Mouse (Mus musculus) liver, adult 2 months (tissue): ENCODE measurements at regions not wholly inside any gene's neighbourhood (a gene's known extent, or its start where the extent isn't known, plus 50 kb on each side); places are given as distances from the start of the nearest gene placed in this dataset.

Source experiments
- DNase-seq: peaks from one replicate; pipeline ENCODE4 v3.0.0-alpha.2; 2011; ENCODE audit warnings: low read depth, low spot score; ENCODE audit errors: extremely low read depth
- H3K27ac ChIP-seq: fragments of 200-500 bp; replicated peaks from 2 replicates; pipeline ENCODE4 v1.5.1; 2012; ENCODE audit warnings: low read depth, mild to moderate bottlenecking, control low read depth, inconsistent platforms, low read length; ENCODE audit not compliant: insufficient read depth
- H3K27me3 ChIP-seq: fragments of 200-500 bp; 2 replicates; pipeline ENCODE4 v1.6.1; 2012; ENCODE audit warnings: mild to moderate bottlenecking, moderate library complexity, low read length, inconsistent platforms; ENCODE audit not compliant: control insufficient read depth, insufficient read depth
- H3K36me3 ChIP-seq: fragments of 200-500 bp; 2 replicates; pipeline ENCODE4 v1.6.1; 2012; ENCODE audit warnings: low read length, inconsistent platforms; ENCODE audit not compliant: control insufficient read depth, insufficient read depth
- H3K4me1 ChIP-seq: fragments of 200-500 bp; 2 replicates; pipeline ENCODE4 v1.6.1; 2011; ENCODE audit warnings: low read length; ENCODE audit not compliant: control insufficient read depth, insufficient read depth
- H3K4me3 ChIP-seq: fragments of 200-500 bp; 2 replicates; pipeline ENCODE4 v1.5.1; 2011; ENCODE audit warnings: low read depth, mild to moderate bottlenecking, control low read depth, low read length, moderate library complexity; ENCODE audit not compliant: insufficient read depth
- H3K79me2 ChIP-seq: fragments of 200-500 bp; 2 replicates; pipeline ENCODE4 v1.6.1; 2012; ENCODE audit warnings: inconsistent platforms, mild to moderate bottlenecking, low read length, moderate library complexity; ENCODE audit not compliant: control insufficient read depth, insufficient read depth
- H3K9ac ChIP-seq: fragments of 200-500 bp; 2 replicates; pipeline ENCODE4 v1.6.1; 2012; ENCODE audit warnings: low read depth, mild to moderate bottlenecking, control low read depth, inconsistent platforms, low read length
- CTCF ChIP-seq: fragments of 200-500 bp; IDR thresholded peaks from 2 replicates; pipeline ENCODE4 v1.5.1; 2011; ENCODE audit warnings: low read depth, low read length, control low read depth
- POLR2A ChIP-seq: fragments of 200-500 bp; IDR thresholded peaks from 2 replicates; pipeline ENCODE4 v1.6.1; 2011; ENCODE audit warnings: low read length, control low read depth; ENCODE audit not compliant: insufficient read depth; ENCODE audit errors: extremely low read depth
- WGBS: fragments of 180-500 bp; shearing (Covaris S2); methylation state at CpG from one replicate; pipeline ENCODE4 v1.1.7; 2018; 5-methylcytosine and 5-hydroxymethylcytosine counted together

DNA sequence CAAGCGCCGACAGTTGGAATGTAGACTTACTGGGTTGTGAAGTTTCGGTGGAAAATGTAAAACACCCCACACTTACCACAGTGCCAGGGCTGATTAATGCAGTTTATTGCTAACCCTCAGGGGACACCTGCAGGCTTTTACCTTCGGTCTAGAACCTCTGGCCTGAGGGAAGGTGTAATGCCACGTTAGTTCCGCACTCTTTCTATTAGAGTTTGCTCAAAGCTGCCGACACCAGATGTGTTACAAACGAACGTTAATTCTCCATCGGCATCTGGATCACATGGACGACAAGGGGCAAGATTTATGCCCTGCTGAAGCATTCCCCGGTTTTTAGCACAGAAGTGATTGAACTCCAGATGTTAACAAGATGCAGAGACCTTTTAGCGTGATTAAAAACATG is 57.7 kb upstream of the Gorab start:
- H3K36me3 ChIP-seq: no peaks in the 10 kb centered on the region

DNA sequence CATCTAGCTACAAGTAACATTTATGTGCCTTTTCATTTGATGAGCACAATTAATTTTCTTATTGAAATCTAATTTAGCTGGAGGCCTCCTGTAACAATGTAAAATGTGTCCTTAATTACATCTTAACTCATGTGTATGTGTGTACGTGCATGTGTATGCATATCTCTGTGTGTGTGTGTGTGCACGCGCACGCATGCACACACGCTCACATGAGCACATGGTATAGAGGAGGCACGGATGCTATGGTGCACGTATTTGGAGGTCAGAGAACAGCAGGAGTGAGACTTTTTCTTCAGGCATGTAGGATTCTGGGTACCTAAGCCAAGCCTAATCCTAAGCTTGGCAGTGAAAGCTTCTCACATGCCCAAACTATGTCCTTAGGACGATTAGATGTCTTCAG is 52.9 kb upstream of the Gorab start:
- no peaks in the 10 kb centered on the region for H3K27me3 ChIP-seq
- H3K9ac ChIP-seq: no peak overlapping the region
- no peak overlapping the region for H3K4me3 ChIP-seq
- H3K27ac ChIP-seq: no peak overlapping the region
- WGBS: 89% methylated on average over 8 of the region's 8 CpGs
- no peak for TF ChIP-seq CTCF
- no peak for TF ChIP-seq POLR2A
- no peaks in the 10 kb centered on the region for H3K79me2 ChIP-seq
- no peaks in the 10 kb centered on the region for H3K4me1 ChIP-seq
- no peak for DNase-seq
- H3K36me3 ChIP-seq: no peaks in the 10 kb centered on the region

More for the DNA sequence above, 57.7 kb upstream of the Gorab start:
- 90% methylated on average over 13 of the region's 13 CpGs for whole genome bisulfite sequencing
- Histone ChIP-seq H3K79me2 (no peaks in the 10 kb centered on the region), H3K9ac (no peak overlapping the region), H3K4me3 (no peak overlapping the region), H3K27me3 (no peaks in the 10 kb centered on the region), H3K4me1 (no peaks in the 10 kb centered on the region), H3K27ac (no peak overlapping the region)
- no peak for TF ChIP-seq POLR2A
- TF ChIP-seq CTCF: no peak
- no peak for DNase-seq
